Mouse (Mus musculus) ES-E14 (cell line): ENCODE results near the gene Olfml3. TPM values are rescaled to one million over a fixed set of nuclear protein-coding genes. Genes with fewer than 3 reads are reported as not detected.

ENCODE experiments used
- DNase-seq: peaks from one replicate; pipeline ENCODE4 v3.0.0-alpha.2; 2013; ENCODE audit warnings: low read depth, low spot score
- H3K27ac ChIP-seq: 2 replicates; pipeline ENCODE4 v1.5.1; 2012; ENCODE audit warnings: low read depth, mild to moderate bottlenecking, low read length, moderate library complexity, mixed read lengths; ENCODE audit not compliant: poor library complexity, insufficient read depth, severe bottlenecking
- H3K36me3 ChIP-seq: 2 replicates; pipeline ENCODE4 v1.6.1; 2012; ENCODE audit warnings: mild to moderate bottlenecking, low read length, moderate library complexity, mixed read lengths; ENCODE audit not compliant: control insufficient read depth, poor library complexity, insufficient read depth, severe bottlenecking
- H3K4me1 ChIP-seq, 2 experiments: fragments of 150-350 bp in 1 of 2; sonication (generic) in 1 of 2; 2 replicates each; pipeline ENCODE4 v1.6.1; 2012; ENCODE audit warnings: low read length in 2 of 2, mild to moderate bottlenecking in 1 of 2, mixed read lengths in 1 of 2; ENCODE audit not compliant: control insufficient read depth in 2 of 2, insufficient read depth in 2 of 2, poor library complexity in 1 of 2
- H3K4me3 ChIP-seq, 2 experiments: fragments of 150-350 bp in 1 of 2; sonication (generic) in 1 of 2; 2 replicates each; pipeline ENCODE4 v1.5.1; 2012; ENCODE audit warnings: low read length in 2 of 2, low read depth in 1 of 2, mild to moderate bottlenecking in 1 of 2, mixed read lengths in 1 of 2; ENCODE audit not compliant: insufficient read depth in 1 of 2, poor library complexity in 1 of 2, severe bottlenecking in 1 of 2
- H3K9ac ChIP-seq: 2 replicates; pipeline ENCODE4 v1.6.1; 2012; ENCODE audit warnings: low read depth, mild to moderate bottlenecking, low read length, mixed read lengths; ENCODE audit not compliant: poor library complexity, insufficient read depth, severe bottlenecking
- H3K9me3 ChIP-seq: fragments of 150-350 bp; sonication (generic); 2 replicates; pipeline ENCODE4 v1.6.1; 2012; ENCODE audit warnings: low read depth, mild to moderate bottlenecking, low read length; ENCODE audit not compliant: control insufficient read depth, insufficient read depth
- CHD2 ChIP-seq: IDR thresholded peaks from 2 replicates; pipeline ENCODE4 v1.6.1; 2014; ENCODE audit warnings: mild to moderate bottlenecking, low read depth, low read length, inconsistent platforms
- HCFC1 ChIP-seq: IDR thresholded peaks from 2 replicates; pipeline ENCODE4 v1.6.1; 2012; ENCODE audit warnings: low read length, inconsistent platforms, borderline replicate concordance; ENCODE audit not compliant: insufficient read depth
- MAFK ChIP-seq: IDR thresholded peaks from 2 replicates; pipeline ENCODE4 v1.6.1; 2014; ENCODE audit warnings: mild to moderate bottlenecking, low read depth, low read length, inconsistent platforms; ENCODE audit not compliant: insufficient read depth
- ZC3H11A ChIP-seq: IDR thresholded peaks from 2 replicates; pipeline ENCODE4 v1.6.1; 2012; ENCODE audit warnings: low read depth, mild to moderate bottlenecking, inconsistent platforms, low read length, borderline replicate concordance
- ZNF384 ChIP-seq: IDR thresholded peaks from 2 replicates; pipeline ENCODE4 v1.6.1; 2012; ENCODE audit warnings: low read depth, low read length, inconsistent platforms
- in situ Hi-C, 2 experiments: fragments of 600-800 bp; cut with MboI; formaldehyde crosslinking; loops; one replicate each; pipeline ENCODE4 v1.15.1; 2025; ENCODE audit warnings: low sequenced_read_pairs in 2 of 2, inconsistent platforms in 1 of 2; ENCODE audit not compliant: unreplicated experiment in 2 of 2
- total RNA-seq: library from RNA; depleted of rRNA; stranded (reverse); fragments of 300-350 nt; gene quantifications from 2 replicates; pipeline ENCODE4 v1.2.3, GENCODE M21; 2012

Gene Olfml3
- total RNA-seq, 1 experiment, result 1.2 TPM

DNA sequence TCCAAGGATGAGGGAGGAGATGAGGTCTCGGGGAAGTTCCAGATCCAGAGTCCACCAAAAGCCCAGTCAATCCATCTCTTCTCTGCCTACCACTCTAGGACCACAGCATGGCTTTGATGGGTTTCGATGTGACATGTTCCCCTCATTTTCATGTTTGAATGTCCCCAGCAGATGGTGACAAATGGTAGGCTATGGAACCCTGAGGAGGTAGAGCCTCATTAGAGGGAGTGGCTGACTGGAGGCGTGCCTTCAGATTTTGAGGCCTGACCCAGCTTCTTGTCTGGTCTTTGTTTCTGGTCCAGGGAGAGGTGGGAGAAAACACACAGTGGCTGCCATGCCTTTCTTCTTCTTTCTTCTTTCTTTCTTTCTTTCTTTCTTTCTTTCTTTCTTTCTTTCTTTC is 47.3 kb downstream of the Olfml3 start:
- in situ Hi-C loops, result no loop called here
- Histone ChIP-seq H3K9me3 (no peaks in the 10 kb centered on the region), H3K4me3 (no peak overlapping the region), H3K4me1 (no peaks in the 10 kb centered on the region; a peak in 1 of 4 replicates), H3K9ac (no peak overlapping the region), H3K36me3 (no peaks in the 10 kb centered on the region), H3K27ac (no peak overlapping the region)
- TF ChIP-seq MAFK (no peak), HCFC1 (no peak), CHD2 (no peak), ZC3H11A (no peak), ZNF384 (no peak)
- DNase-seq, result no peak

DNA sequence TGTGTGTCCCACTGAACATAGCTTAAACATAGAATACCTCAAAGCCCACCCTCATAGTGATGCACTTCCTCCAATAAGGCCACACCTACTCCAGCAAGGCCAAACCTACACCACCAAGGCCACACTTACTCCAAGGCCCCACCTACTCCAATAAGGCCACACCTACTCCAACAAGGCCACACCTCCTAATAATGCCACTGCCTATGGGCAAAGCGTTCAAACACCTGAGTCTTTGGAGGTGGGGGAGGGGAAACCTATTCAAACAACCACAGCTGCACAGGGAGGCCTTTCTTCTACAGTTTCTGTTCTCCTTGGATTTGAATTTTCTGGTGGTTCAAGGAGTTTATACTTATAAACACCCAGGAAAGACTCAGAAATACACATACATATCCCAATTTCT is 48.8 kb downstream of the Olfml3 start:
- in situ Hi-C loops, result no loop called here

DNA sequence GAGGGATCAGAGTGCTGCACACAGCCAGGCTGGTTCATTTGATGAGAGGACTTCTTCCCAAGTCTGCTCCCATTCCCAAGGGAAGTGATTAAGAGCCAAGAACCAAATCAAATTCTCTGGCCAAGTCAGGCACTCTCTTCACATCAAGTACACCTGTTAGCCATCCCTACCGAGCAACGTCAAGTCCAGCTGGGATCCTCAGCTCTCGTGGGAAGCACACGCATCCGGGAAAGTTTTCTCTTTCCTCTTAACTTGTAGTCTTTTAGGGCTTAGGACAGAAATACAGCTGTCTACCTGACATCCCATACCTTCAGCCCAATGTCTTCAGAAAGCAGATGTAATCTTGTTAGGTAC is 53.9 kb downstream of the Olfml3 start:
- TF ChIP-seq HCFC1 (no peak), ZNF384 (no peak), CHD2 (no peak), ZC3H11A (no peak), MAFK (no peak)
- in situ Hi-C loops, result no loop called here
- Histone ChIP-seq H3K4me1 (peaks cover 5 to 17% of the 10 kb centered on the region in 2 experiments), H3K9me3 (no peaks in the 10 kb centered on the region), H3K27ac (no peak overlapping the region; the same call in 1 of the 2 replicates), H3K36me3 (no peaks in the 10 kb centered on the region), H3K4me3 (peak overlapping the region in 1 of 2 experiments; percentile 27; a peak in 1 of 4 replicates), H3K9ac (no peak overlapping the region)
- DNase-seq, result no peak

More for the DNA sequence above, 48.8 kb downstream of the Olfml3 start:
- no peaks in the 10 kb centered on the region for H3K36me3 ChIP-seq
- no peaks in the 10 kb centered on the region for H3K9me3 ChIP-seq
- TF ChIP-seq ZNF384, result no peak
- no peak for TF ChIP-seq CHD2
- TF ChIP-seq HCFC1, result no peak
- no peak for TF ChIP-seq MAFK
- TF ChIP-seq ZC3H11A, result no peak
- no peak overlapping the region for H3K4me3 ChIP-seq
- H3K27ac ChIP-seq, result no peak overlapping the region
- H3K4me1 ChIP-seq, result peaks cover 1 to 2% of the 10 kb centered on the region in 2 experiments; a peak in 1 of 4 replicates
- no peak for DNase-seq
- H3K9ac ChIP-seq, result no peak overlapping the region

DNA sequence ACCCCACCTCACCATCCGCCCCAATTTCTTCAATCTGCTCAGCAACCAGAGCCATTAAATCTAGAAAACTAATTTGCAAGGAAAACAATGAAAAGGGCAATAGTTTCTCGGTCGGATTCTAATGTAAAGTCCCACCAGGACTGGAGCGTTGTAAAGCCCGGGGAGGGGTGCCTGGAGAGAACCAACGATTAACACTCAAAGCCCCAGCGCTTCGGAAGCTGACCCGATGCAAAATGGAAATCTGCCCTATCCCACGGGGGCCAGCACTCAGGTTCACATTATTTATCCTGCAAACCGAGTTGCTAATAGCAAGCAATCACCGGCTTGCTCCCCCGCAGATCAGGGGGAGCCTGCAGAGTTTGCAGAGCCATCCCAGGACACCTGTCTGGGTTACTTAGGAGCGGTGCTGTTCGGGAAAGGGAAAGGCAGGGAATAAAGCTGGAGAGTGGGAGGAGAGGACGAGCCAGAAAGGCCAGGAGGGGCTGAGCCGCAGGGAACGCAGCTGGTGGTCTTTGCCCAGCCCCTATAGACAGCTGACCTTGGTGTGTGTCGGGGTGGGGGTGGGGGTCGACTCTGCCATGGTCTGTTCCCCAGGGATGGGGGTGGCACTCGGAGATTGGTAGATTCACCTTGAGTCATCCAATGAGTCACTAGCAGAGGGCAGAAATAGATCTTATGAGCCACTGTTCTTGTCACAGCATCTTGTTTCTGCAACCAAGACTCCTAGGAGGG is 54.4 kb downstream of the Olfml3 start:
- Histone ChIP-seq H3K36me3 (no peaks in the 10 kb centered on the region), H3K4me1 (peaks cover 5 to 17% of the 10 kb centered on the region in 2 experiments), H3K9ac (no peak overlapping the region), H3K27ac (peak overlapping the region; percentile 27; the same call in 1 of the 2 replicates), H3K4me3 (peak overlapping the region in 1 of 2 experiments; percentile 27; a peak in 3 of 4 replicates), H3K9me3 (no peaks in the 10 kb centered on the region)
- in situ Hi-C loops, result no loop called here
- TF ChIP-seq ZC3H11A (no peak), MAFK (no peak)
- no peak for DNase-seq

- TF ChIP-seq ZC3H11A (no peak), ZNF384 (no peak), CHD2 (no peak), MAFK (no peak), HCFC1 (no peak)
- no peak overlapping the region for H3K27ac ChIP-seq
- DNase-seq, result no peak
Measured at GRCm38 (mm10) chr3:103682473-103682872, 55.3 kb downstream of the Olfml3 start.

More at GRCm38 (mm10) chr3:103682473-103682872, 55.3 kb downstream of the Olfml3 start:
- H3K4me3 ChIP-seq, result no peak overlapping the region
- no peaks in the 10 kb centered on the region for H3K36me3 ChIP-seq
- in situ Hi-C loops, result no loop called here
- H3K9ac ChIP-seq, result no peak overlapping the region
- peaks cover 5 to 17% of the 10 kb centered on the region in 2 experiments for H3K4me1 ChIP-seq
- no peaks in the 10 kb centered on the region for H3K9me3 ChIP-seq
